ENCODE assay signal across 8 mouse cellular contexts in the genomic region with DNA sequence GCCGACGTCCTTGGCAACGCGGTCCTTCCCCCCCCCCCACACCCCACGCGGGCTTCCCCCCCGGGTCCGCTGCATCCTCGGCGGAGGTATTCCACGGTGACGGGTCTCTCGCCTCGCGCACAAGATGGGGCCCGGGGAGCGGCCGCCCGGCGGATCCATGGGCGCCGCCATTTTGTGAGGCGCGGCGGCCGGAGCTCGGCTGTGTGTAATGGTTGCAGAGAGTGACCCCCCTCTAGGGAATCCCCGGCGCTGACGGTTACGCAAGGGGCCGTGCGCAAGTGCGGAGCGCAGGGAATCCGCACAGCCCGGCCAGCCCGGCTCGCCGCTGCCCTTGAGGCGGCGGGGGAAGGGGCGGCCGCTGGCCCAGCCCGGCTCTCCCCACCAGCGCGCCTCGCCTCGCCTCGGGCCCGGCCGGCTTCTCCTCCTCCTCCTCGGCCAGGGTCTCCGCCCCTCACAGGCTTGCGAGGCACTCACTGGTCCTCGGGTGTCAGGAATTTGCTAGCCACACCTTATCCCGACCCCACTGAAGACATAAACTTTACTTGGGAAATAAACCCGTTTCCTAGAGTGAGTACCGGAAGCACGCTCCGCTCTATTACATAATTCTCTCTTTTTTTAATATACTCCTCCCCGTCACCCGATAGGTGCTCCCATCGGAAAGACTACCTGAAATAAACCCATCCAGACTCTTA. TPM values are rescaled to one million over a fixed set of nuclear protein-coding genes. Genes with fewer than 3 reads are reported as not detected.
A peak's percentile ranks its signal among the peaks of the same experiment; 100 is the strongest.
DNase-seq lines count a peak whose midpoint lies in the region; ATAC-seq and TF ChIP-seq lines count a peak whose summit lies in the region.

No protein-coding gene starts in this region.

- H3K4me1 ChIP-seq in MEL (ENCODE audit: control insufficient read depth in 1 of 2, insufficient read depth in 2 of 2, low read length in 2 of 2): peaks cover 15% of the 10 kb centered on the region in 2 experiments
- H3K4me1 ChIP-seq in forebrain, embryonic 16.5 days (replicated peaks; ENCODE audit: control insufficient read depth, insufficient read depth, low read length): peaks cover 32% of the 10 kb centered on the region
- peaks cover 20% of the 10 kb centered on the region for H3K4me1 ChIP-seq in lung, adult 2 months (ENCODE audit: control insufficient read depth, insufficient read depth, low read length)
- peaks cover 43% of the 10 kb centered on the region for H3K4me1 ChIP-seq in neural tube, embryonic 15.5 days

- peak in 1 of 2 experiments; percentile 37; a peak in 1 of 4 replicates for TF ChIP-seq EP300 in MEL (IDR thresholded peaks at IDR 0.05; ENCODE audit: low read depth in 1 of 2, low read length in 2 of 2)

- peak; percentile 66; a peak in 3 of 4 replicates for TF ChIP-seq POLR2A in MEL (IDR thresholded peaks at IDR 0.05; ENCODE audit: control insufficient read depth in 1 of 2, insufficient read depth in 1 of 2, low read depth in 1 of 2, low read length in 2 of 2, poor library complexity in 1 of 2)
- TF ChIP-seq POLR2A in lung, adult 2 months (IDR thresholded peaks at IDR 0.05; ENCODE audit: borderline replicate concordance, extremely low read depth, low read depth, low read length): peak; percentile 54; the same call in 1 of the 2 replicates

- peaks cover 0 to 32% of the 10 kb centered on the region in 2 experiments; a peak in 3 of 4 replicates for H3K36me3 ChIP-seq in MEL (ENCODE audit: control insufficient read depth in 1 of 2, insufficient read depth in 2 of 2, low read length in 2 of 2)
- H3K36me3 ChIP-seq in forebrain, embryonic 16.5 days (ENCODE audit: control insufficient read depth, insufficient read depth): no peaks in the 10 kb centered on the region
- H3K36me3 ChIP-seq in neural tube, embryonic 15.5 days: peaks cover 6% of the 10 kb centered on the region; the same call in 1 of the 2 replicates

- H3K4me2 ChIP-seq in forebrain, embryonic 16.5 days (ENCODE audit: low read length): peak overlapping the region; percentile 65
- H3K4me2 ChIP-seq in neural tube, embryonic 15.5 days: peak overlapping the region; percentile 85

- peak; percentile 83 for ATAC-seq in forebrain, embryonic 16.5 days
- ATAC-seq in neural tube, embryonic 15.5 days (ENCODE audit: low FRiP score): peak; percentile 77

- no peaks in the 10 kb centered on the region for H3K27me3 ChIP-seq in MEL (ENCODE audit: control insufficient read depth in 1 of 2, insufficient read depth in 2 of 2, low read length in 2 of 2)
- no peaks in the 10 kb centered on the region for H3K27me3 ChIP-seq in forebrain, embryonic 16.5 days (replicated peaks; ENCODE audit: control insufficient read depth, insufficient read depth, low read length)
- H3K27me3 ChIP-seq in neural tube, embryonic 15.5 days (replicated peaks): no peaks in the 10 kb centered on the region

- H3K9me3 ChIP-seq in MEL (replicated peaks; ENCODE audit: insufficient read depth, low read length): no peaks in the 10 kb centered on the region
- no peaks in the 10 kb centered on the region for H3K9me3 ChIP-seq in forebrain, embryonic 16.5 days (ENCODE audit: control insufficient read depth, low read length)
- H3K9me3 ChIP-seq in neural tube, embryonic 15.5 days (replicated peaks): no peaks in the 10 kb centered on the region

- WGBS in forebrain, embryonic 16.5 days: under 1% methylated on average over 54 of the region's 64 CpGs
- WGBS in lung, adult 2 months: under 1% methylated on average over 55 of the region's 64 CpGs
- WGBS in neural tube, embryonic 15.5 days: under 1% methylated on average over 63 of the region's 64 CpGs

- TF ChIP-seq RAD21 in MEL (IDR thresholded peaks at IDR 0.05; ENCODE audit: low read depth, low read length): no peak

- TF ChIP-seq CTCF in MEL (IDR thresholded peaks at IDR 0.05 in 2 of 3, conservative IDR thresholded peaks at IDR 0.05 in 1 of 3; ENCODE audit: control insufficient read depth in 1 of 3, insufficient read depth in 1 of 3, low read depth in 2 of 3, low read length in 3 of 3, poor library complexity in 1 of 3, severe bottlenecking in 1 of 3): no peak
- TF ChIP-seq CTCF in layer of hippocampus, adult 2 months (conservative IDR thresholded peaks at IDR 0.05): no peak
- no peak for TF ChIP-seq CTCF in lung, adult 2 months (IDR thresholded peaks at IDR 0.05; ENCODE audit: insufficient read depth, low read length)

- H3K4me3 ChIP-seq in MEL (ENCODE audit: control insufficient read depth in 1 of 2, insufficient read depth in 1 of 2, low read depth in 2 of 2, low read length in 2 of 2): peak overlapping the region; percentile 87 to 96
- peak overlapping the region; percentile 96 for H3K4me3 ChIP-seq in forebrain, embryonic 16.5 days (replicated peaks; ENCODE audit: low read length)
- H3K4me3 ChIP-seq in layer of hippocampus, adult 2 months: peak overlapping the region; percentile 83
- peak overlapping the region; percentile 100 for H3K4me3 ChIP-seq in lung, adult 2 months (replicated peaks; ENCODE audit: extremely low read depth, low read depth, low read length)
- peak overlapping the region; percentile 73 for H3K4me3 ChIP-seq in neural tube, embryonic 15.5 days (replicated peaks)

- intact Hi-C loops in heart, postnatal 36 days (cut with DNase I): loop anchor here (2.0 to 10.0 kb wide), 5 partner anchors 175 to 962 kb away; a partner anchor contains a TSS

- H3K9ac ChIP-seq in MEL (ENCODE audit: control insufficient read depth, low read depth, low read length, poor library complexity, severe bottlenecking): peak overlapping the region; percentile 100
- H3K9ac ChIP-seq in forebrain, embryonic 16.5 days (replicated peaks; ENCODE audit: low read depth, low read length): peak overlapping the region; percentile 98
- peak overlapping the region; percentile 97 for H3K9ac ChIP-seq in neural tube, embryonic 15.5 days (replicated peaks)

- H3K27ac ChIP-seq in MEL (ENCODE audit: control insufficient read depth, low read depth, low read length): peak overlapping the region; percentile 98
- H3K27ac ChIP-seq in forebrain, embryonic 16.5 days (ENCODE audit: low read length): peak overlapping the region; percentile 100
- peak overlapping the region; percentile 99 for H3K27ac ChIP-seq in layer of hippocampus, adult 2 months
- H3K27ac ChIP-seq in neural tube, embryonic 15.5 days (replicated peaks): peak overlapping the region; percentile 100

- peaks cover 76% of the 10 kb centered on the region for H3K79me2 ChIP-seq in MEL (ENCODE audit: control insufficient read depth, insufficient read depth, low read length, poor library complexity)

- peak; percentile 93 for DNase-seq in MEL (ENCODE audit: low read depth, low spot score)
- peak; percentile 85 to 91 for DNase-seq in cerebellum, adult 18-20 months
- DNase-seq in heart, postnatal 36 days: peak; percentile 89 to 92
- peak; percentile 86 to 92 for DNase-seq in layer of hippocampus, adult 2 months (ENCODE audit: low spot score in 2 of 2)
- DNase-seq in lung, adult 2 months: peak; percentile 88
- peak; percentile 87 for DNase-seq in testis, postnatal 10 days (ENCODE audit: low spot score)

TF ChIP-seq in MEL, 35 proteins besides CTCF, POLR2A, EP300 and RAD21 (continues in another document):
- TF ChIP-seq MEF2A (IDR thresholded peaks at IDR 0.05; ENCODE audit: extremely low read depth, insufficient replicate concordance, low read depth, low read length, poor library complexity, severe bottlenecking): no peak
- no peak for TF ChIP-seq MAZ (IDR thresholded peaks at IDR 0.05; ENCODE audit: low read depth, low read length)
- TF ChIP-seq TCF12 (IDR thresholded peaks at IDR 0.05; ENCODE audit: low read depth, low read length): no peak
- TF ChIP-seq E2F4 (IDR thresholded peaks at IDR 0.05; ENCODE audit: borderline replicate concordance, low read depth, low read length): no peak
- TF ChIP-seq MAX (IDR thresholded peaks at IDR 0.05; ENCODE audit: low read length): no peak; the same call in 1 of the 2 replicates
- peak; percentile 65 for TF ChIP-seq HCFC1 (IDR thresholded peaks at IDR 0.05; ENCODE audit: low read depth, low read length)
- TF ChIP-seq USF1 (IDR thresholded peaks at IDR 0.05; ENCODE audit: low read depth, low read length): no peak; the same call in 1 of the 2 replicates
- no peak for TF ChIP-seq GATA1 (IDR thresholded peaks at IDR 0.05; ENCODE audit: low read depth, low read length)
- TF ChIP-seq ZNF384 (IDR thresholded peaks at IDR 0.05; ENCODE audit: low read depth, low read length): peak; percentile 82
- TF ChIP-seq MXI1 (IDR thresholded peaks at IDR 0.05; ENCODE audit: low read depth, low read length): no peak; the same call in 1 of the 2 replicates
- TF ChIP-seq ZKSCAN1 (IDR thresholded peaks at IDR 0.05; ENCODE audit: low read depth, low read length): no peak
- no peak for TF ChIP-seq GABPA (IDR thresholded peaks at IDR 0.05; ENCODE audit: low read depth, low read length)
- TF ChIP-seq NRF1 (IDR thresholded peaks at IDR 0.05; ENCODE audit: insufficient read depth, low read depth, low read length, poor library complexity, severe bottlenecking): peak; percentile 65
- peak; percentile 42 for TF ChIP-seq SIN3A (IDR thresholded peaks at IDR 0.05; ENCODE audit: low read length)
- TF ChIP-seq ZMIZ1 (IDR thresholded peaks at IDR 0.05; ENCODE audit: low read depth, low read length): no peak; the same call in 1 of the 2 replicates
- peak; percentile 51; the same call in 1 of the 2 replicates for TF ChIP-seq POLR2AphosphoS2 (IDR thresholded peaks at IDR 0.05; ENCODE audit: low read length)
- TF ChIP-seq MYC (IDR thresholded peaks at IDR 0.05; ENCODE audit: low read depth, low read length): no peak
- TF ChIP-seq ZC3H11A (IDR thresholded peaks at IDR 0.05; ENCODE audit: low read depth, low read length): 0 out of 2 replicates have a peak, but pooled peaks have one; percentile 38
- peak; percentile 34; the same call in 1 of the 2 replicates for TF ChIP-seq ELF1 (IDR thresholded peaks at IDR 0.05; ENCODE audit: low read depth, low read length)
- TF ChIP-seq UBTF (IDR thresholded peaks at IDR 0.05; ENCODE audit: borderline replicate concordance, insufficient read depth, low read depth, low read length): 0 out of 2 replicates have a peak, but pooled peaks have one; percentile 40
- no peak for TF ChIP-seq CHD1 (IDR thresholded peaks at IDR 0.05; ENCODE audit: low read depth, low read length)
- no peak for TF ChIP-seq POLR2AphosphoS5 (IDR thresholded peaks at IDR 0.05; ENCODE audit: borderline replicate concordance, low read depth, low read length)

RNA-seq across cellular contexts. Expression of a gene that starts 1.8 kb away (rescaled TPM):
- 20.3 and 21.3 TPM in 2 replicates for total RNA-seq in MEL (2012; rRNA removed)
- 10 to 100 TPM; 25.9 to 31.2 TPM for polyA plus RNA-seq in MEL (2012; ENCODE audit: insufficient read depth in 1 of 2, insufficient read length in 2 of 2, low read depth in 1 of 2, low replicate concordance in 2 of 2, missing spikeins in 1 of 2)
- polyA plus RNA-seq in forebrain, embryonic 16.5 days (2015; fragmentation: Nextera tagmentation; extraction: Ambion mirVana): 28.7 and 29.8 TPM in 2 replicates
- total RNA-seq in heart, postnatal 36 days (2021): 10 to 100 TPM; 23.8 to 25.7 TPM
- 10 to 100 TPM; 34.9 to 36.6 TPM for total RNA-seq in layer of hippocampus, adult 2 months (2021)
- 17.4 and 17.5 TPM in 2 replicates for polyA plus RNA-seq in lung, adult 2 months (2012; rRNA removed)
- 15.9 and 18.1 TPM in 2 replicates for polyA plus RNA-seq in neural tube, embryonic 15.5 days (2015; fragmentation: Nextera tagmentation; extraction: Ambion mirVana)

Comparison
In these comparisons a context has a peak if more than half of its experiments do, and no peak if none do; other contexts are left out.
1. Peak in every context shown above with its lines: DNase-seq, ATAC-seq, H3K4me3 ChIP-seq and H3K27ac ChIP-seq.